Mouse (Mus musculus) hindbrain, embryonic 11.5 days (tissue): ENCODE measurements around the gene Mxd4. TPM values are rescaled to one million over a fixed set of nuclear protein-coding genes. Genes with fewer than 3 reads are reported as not detected.

Experiments
- ATAC-seq: fragments of 200-750 bp; cut with Nextera tagmentation; 2 replicates; pipeline ENCODE4 v1.8.0; 2017; ENCODE audit warnings: mild to moderate bottlenecking, moderate TSS enrichment, moderate library complexity; ENCODE audit not compliant: low FRiP score
- DNase-seq: peaks from one replicate; pipeline ENCODE4 v3.0.0-alpha.2; 2015; ENCODE audit warnings: low spot score
- H3K27ac ChIP-seq: fragments of 300-500 bp; sonication (generic); 2 replicates; pipeline ENCODE4 v1.5.1; 2014; ENCODE audit warnings: mild to moderate bottlenecking, low read depth, low read length
- H3K27me3 ChIP-seq: fragments of 300-500 bp; sonication (generic); 2 replicates; pipeline ENCODE4 v1.6.1; 2014; ENCODE audit warnings: mild to moderate bottlenecking, low read length, moderate library complexity, mixed read lengths; ENCODE audit not compliant: control insufficient read depth, insufficient read depth
- H3K36me3 ChIP-seq: fragments of 300-500 bp; sonication (generic); 2 replicates; pipeline ENCODE4 v1.6.1; 2014; ENCODE audit warnings: mild to moderate bottlenecking, low read length, moderate library complexity, mixed read lengths; ENCODE audit not compliant: control insufficient read depth, insufficient read depth
- H3K4me1 ChIP-seq: fragments of 300-500 bp; sonication (generic); replicated peaks from 2 replicates; pipeline ENCODE4 v1.6.1; 2014; ENCODE audit warnings: low read length, mixed read lengths; ENCODE audit not compliant: control insufficient read depth, insufficient read depth
- H3K4me2 ChIP-seq: fragments of 300-500 bp; sonication (generic); replicated peaks from 2 replicates; pipeline ENCODE4 v1.6.1; 2014; ENCODE audit warnings: mild to moderate bottlenecking, low read depth, low read length
- H3K4me3 ChIP-seq: fragments of 300-500 bp; sonication (generic); 2 replicates; pipeline ENCODE4 v1.5.1; 2014; ENCODE audit warnings: low read depth, low read length
- H3K9ac ChIP-seq: fragments of 300-500 bp; sonication (generic); 2 replicates; pipeline ENCODE4 v1.6.1; 2014; ENCODE audit warnings: low read depth, low read length
- H3K9me3 ChIP-seq: fragments of 300-500 bp; sonication (generic); 2 replicates; pipeline ENCODE4 v1.6.1; 2016; ENCODE audit warnings: low read length; ENCODE audit not compliant: control insufficient read depth
- WGBS: fragments of 180-500 bp; shearing (Covaris S2); extraction: QIAGEN DNeasy Blood & Tissue Kit; methylation state at CpG from one replicate; pipeline ENCODE4 v1.1.7; 2014; 5-methylcytosine and 5-hydroxymethylcytosine counted together
- polyA plus RNA-seq: library from polyadenylated mRNA; unstranded; fragments of >200 nt; fragmentation: Nextera tagmentation; extraction: Ambion mirVana; gene quantifications from 2 replicates; pipeline ENCODE4 v1.2.1, GENCODE M21; 2014

Mxd4 gene
- polyA plus RNA-seq, 1 experiment from 2014 or later, result 29.2 TPM

GRCm38 (mm10) chr5:34183976-34184375, 3.5 kb downstream of the Mxd4 start:
- H3K4me3 ChIP-seq, result no peak overlapping the region
- 96% methylated on average over 3 of the region's 3 CpGs for WGBS
- H3K27ac ChIP-seq, result no peak overlapping the region
- no peaks in the 10 kb centered on the region for H3K36me3 ChIP-seq
- H3K9ac ChIP-seq, result no peak overlapping the region
- DNase-seq, result no peak
- no peak for ATAC-seq
- H3K4me1 ChIP-seq, result peaks cover 12% of the 10 kb centered on the region
- H3K4me2 ChIP-seq, result no peak overlapping the region
- no peaks in the 10 kb centered on the region for H3K27me3 ChIP-seq
- H3K9me3 ChIP-seq, result no peaks in the 10 kb centered on the region

DNA sequence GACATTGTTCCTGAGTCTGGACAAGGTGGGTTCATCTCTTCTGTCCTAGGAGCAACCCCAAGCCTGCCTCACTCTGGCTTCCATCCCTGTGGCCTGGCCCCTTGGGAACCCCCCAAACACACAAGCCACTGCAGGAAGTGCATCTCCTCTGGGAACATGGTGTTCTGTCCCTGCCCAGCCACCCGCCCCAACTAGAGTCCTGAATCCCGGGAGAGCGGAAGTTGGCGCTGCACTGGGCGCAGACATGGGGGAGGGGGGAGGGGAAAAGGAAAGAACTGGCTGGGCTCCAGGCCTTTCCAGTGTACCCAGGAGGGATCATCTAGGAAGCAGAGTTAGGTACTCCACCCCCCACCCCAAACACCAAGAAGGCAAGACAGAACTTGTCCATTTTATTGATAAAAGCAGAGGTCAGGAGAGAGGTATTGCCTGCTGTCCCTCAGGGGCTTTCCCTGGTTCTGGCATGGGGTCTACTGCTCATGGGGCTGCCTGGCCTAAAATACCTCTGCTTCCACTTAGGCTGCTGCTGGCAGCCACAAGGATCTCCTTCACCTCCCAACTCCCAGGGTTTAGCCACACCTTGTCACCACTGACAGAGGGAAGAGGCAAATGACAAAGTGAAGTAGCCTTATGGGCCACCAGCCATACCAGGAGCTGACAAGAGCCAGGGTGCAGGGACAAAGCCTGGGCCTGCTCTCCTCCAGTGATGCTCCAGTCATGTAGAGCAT, 4.2 kb downstream of the Mxd4 start:
- H3K9ac ChIP-seq, result no peak overlapping the region
- 84% methylated on average over 5 of the region's 5 CpGs for WGBS
- H3K9me3 ChIP-seq, result no peaks in the 10 kb centered on the region
- H3K36me3 ChIP-seq, result no peaks in the 10 kb centered on the region
- H3K4me2 ChIP-seq, result no peak overlapping the region
- H3K27ac ChIP-seq, result no peak overlapping the region
- H3K4me3 ChIP-seq, result no peak overlapping the region
- no peak for ATAC-seq
- H3K27me3 ChIP-seq, result no peaks in the 10 kb centered on the region
- no peak for DNase-seq
- peaks cover 9% of the 10 kb centered on the region for H3K4me1 ChIP-seq

DNA sequence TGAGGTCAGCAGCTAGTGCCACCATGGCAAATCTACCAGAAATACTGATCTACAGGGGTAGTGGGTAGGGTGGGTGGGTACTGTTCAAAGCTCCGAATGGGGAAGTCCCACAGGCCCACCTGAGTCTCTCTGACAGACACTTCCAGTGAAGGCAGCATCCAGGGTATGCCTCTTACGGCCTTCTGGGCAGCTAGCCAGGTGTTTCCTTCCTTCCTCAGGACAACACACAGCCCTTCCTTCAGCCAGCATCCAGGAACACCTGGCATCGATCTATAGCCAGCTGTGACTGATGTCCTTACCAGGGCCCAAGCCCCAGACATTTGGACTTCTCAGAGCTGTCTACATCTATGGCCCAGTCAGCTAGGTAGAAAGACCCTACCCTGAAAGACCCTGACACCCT, 5.0 kb downstream of the Mxd4 start:
- Histone ChIP-seq H3K4me3 (no peak overlapping the region), H3K36me3 (no peaks in the 10 kb centered on the region), H3K9ac (no peak overlapping the region), H3K4me1 (peaks cover 8% of the 10 kb centered on the region), H3K9me3 (no peaks in the 10 kb centered on the region), H3K27ac (no peak overlapping the region), H3K27me3 (no peaks in the 10 kb centered on the region), H3K4me2 (no peak overlapping the region)
- 89% methylated on average over 3 of the region's 3 CpGs for WGBS
- DNase-seq, result no peak
- ATAC-seq, result no peak

GRCm38 (mm10) chr5:34177821-34178220, 9.7 kb downstream of the Mxd4 start:
- DNase-seq (no peak), ATAC-seq (no peak)
- H3K9me3 ChIP-seq, result no peaks in the 10 kb centered on the region
- H3K27ac ChIP-seq, result no peak overlapping the region
- no peak overlapping the region for H3K9ac ChIP-seq
- H3K4me3 ChIP-seq, result no peak overlapping the region
- H3K27me3 ChIP-seq, result no peaks in the 10 kb centered on the region
- no peaks in the 10 kb centered on the region for H3K4me1 ChIP-seq
- no peak overlapping the region for H3K4me2 ChIP-seq
- WGBS, result 91% methylated on average over 4 of the region's 4 CpGs
- no peaks in the 10 kb centered on the region for H3K36me3 ChIP-seq

GRCm38 (mm10) chr5:34177091-34177490, 10.4 kb downstream of the Mxd4 start:
- Histone ChIP-seq H3K27ac (no peak overlapping the region), H3K9me3 (no peaks in the 10 kb centered on the region), H3K27me3 (no peaks in the 10 kb centered on the region), H3K9ac (no peak overlapping the region), H3K4me3 (no peak overlapping the region), H3K36me3 (no peaks in the 10 kb centered on the region), H3K4me1 (no peaks in the 10 kb centered on the region), H3K4me2 (no peak overlapping the region)
- WGBS, result 96% methylated on average over 2 of the region's 2 CpGs
- DNase-seq (no peak), ATAC-seq (no peak)

GRCm38 (mm10) chr5:34176691-34177090, 10.8 kb downstream of the Mxd4 start:
- no peak overlapping the region for H3K9ac ChIP-seq
- DNase-seq (no peak), ATAC-seq (no peak)
- H3K4me1 ChIP-seq, result no peaks in the 10 kb centered on the region
- H3K4me3 ChIP-seq, result no peak overlapping the region
- no peaks in the 10 kb centered on the region for H3K36me3 ChIP-seq
- no peak overlapping the region for H3K4me2 ChIP-seq
- 64% methylated on average over 10 of the region's 10 CpGs for WGBS
- no peaks in the 10 kb centered on the region for H3K9me3 ChIP-seq
- H3K27me3 ChIP-seq, result no peaks in the 10 kb centered on the region
- no peak overlapping the region for H3K27ac ChIP-seq

GRCm38 (mm10) chr5:34175403-34175694, 12.2 kb downstream of the Mxd4 start:
- 26% methylated on average over 5 of the region's 5 CpGs for WGBS
- no peak for DNase-seq
- Histone ChIP-seq H3K4me1 (no peaks in the 10 kb centered on the region), H3K36me3 (no peaks in the 10 kb centered on the region), H3K4me3 (no peak overlapping the region), H3K9ac (no peak overlapping the region), H3K9me3 (no peaks in the 10 kb centered on the region), H3K4me2 (no peak overlapping the region), H3K27ac (no peak overlapping the region), H3K27me3 (no peaks in the 10 kb centered on the region)
- ATAC-seq, result no peak

DNA sequence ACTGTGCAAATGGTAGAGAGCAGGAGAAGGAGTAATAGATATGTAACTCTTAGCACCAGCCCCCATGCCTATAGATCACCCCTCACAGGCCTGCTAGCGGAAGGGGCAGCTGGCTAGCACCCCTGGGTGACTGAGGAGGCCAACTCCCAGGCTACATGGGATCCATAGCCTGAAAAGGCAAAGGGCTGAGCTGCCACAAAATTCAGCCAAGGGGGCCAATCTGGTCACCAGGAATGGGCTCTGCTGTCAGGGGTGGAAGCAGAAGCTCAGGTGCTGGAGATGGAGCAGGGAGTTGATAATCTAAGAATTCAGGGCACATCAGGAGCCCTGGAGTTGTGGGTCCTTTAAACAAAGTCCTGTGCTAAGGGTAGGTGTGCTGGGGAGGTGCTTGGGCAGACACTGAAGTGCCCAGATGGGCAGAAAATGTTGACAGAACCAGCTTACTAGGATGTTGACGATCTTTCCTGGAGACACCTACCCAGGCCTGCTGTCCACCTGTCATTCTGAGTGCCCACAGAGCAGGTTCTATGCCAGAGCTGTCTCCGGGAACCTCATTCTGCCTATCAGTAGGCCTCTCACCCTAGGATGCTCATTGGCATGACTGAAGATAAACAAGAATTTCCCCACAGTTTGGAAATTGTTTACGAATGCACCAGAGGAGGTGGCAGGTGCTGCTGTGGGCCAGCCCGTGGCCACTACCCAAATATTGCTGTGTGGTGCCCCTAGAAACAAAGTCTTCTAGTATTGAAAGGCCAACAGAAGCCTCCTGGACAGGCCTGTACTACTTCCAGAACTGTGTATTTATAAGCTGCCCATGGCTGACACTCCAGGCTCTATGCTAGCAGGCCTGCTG, 12.7 kb downstream of the Mxd4 start:
- Histone ChIP-seq H3K9ac (no peak overlapping the region), H3K27me3 (no peaks in the 10 kb centered on the region), H3K4me2 (no peak overlapping the region), H3K4me1 (no peaks in the 10 kb centered on the region), H3K27ac (no peak overlapping the region), H3K4me3 (no peak overlapping the region), H3K9me3 (no peaks in the 10 kb centered on the region), H3K36me3 (no peaks in the 10 kb centered on the region)
- WGBS, result 64% methylated on average over 5 of the region's 5 CpGs
- ATAC-seq (no peak), DNase-seq (no peak)

DNA sequence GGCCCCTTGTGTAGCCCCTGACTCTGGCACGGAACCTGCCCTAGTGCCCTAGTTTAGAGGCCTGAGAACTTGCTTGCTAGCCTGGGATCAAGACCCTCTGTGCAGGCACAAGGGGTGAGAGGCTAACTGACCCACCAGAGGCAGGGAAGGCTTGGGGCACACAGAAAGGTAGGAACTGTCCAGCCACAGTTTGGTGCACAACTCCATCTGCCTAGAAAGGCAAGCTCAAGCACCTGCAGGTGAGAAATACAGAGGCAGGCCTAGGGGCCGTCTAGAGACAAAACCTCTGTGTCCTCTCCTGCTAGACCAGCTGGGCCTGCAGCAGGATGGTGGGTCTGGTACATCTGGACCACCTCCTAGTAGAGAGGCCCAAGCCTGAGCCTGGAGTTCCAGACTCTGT, 13.5 kb downstream of the Mxd4 start:
- Histone ChIP-seq H3K9ac (no peak overlapping the region), H3K27ac (no peak overlapping the region), H3K4me3 (no peak overlapping the region), H3K36me3 (no peaks in the 10 kb centered on the region), H3K4me2 (no peak overlapping the region), H3K27me3 (no peaks in the 10 kb centered on the region), H3K9me3 (no peaks in the 10 kb centered on the region), H3K4me1 (no peaks in the 10 kb centered on the region)
- WGBS, result 80% methylated on average over 2 of the region's 2 CpGs
- no peak for DNase-seq
- ATAC-seq, result no peak
